Mouse (Mus musculus): ENCODE results near the gene Wnk2.

The Wnk2 gene

DNA sequence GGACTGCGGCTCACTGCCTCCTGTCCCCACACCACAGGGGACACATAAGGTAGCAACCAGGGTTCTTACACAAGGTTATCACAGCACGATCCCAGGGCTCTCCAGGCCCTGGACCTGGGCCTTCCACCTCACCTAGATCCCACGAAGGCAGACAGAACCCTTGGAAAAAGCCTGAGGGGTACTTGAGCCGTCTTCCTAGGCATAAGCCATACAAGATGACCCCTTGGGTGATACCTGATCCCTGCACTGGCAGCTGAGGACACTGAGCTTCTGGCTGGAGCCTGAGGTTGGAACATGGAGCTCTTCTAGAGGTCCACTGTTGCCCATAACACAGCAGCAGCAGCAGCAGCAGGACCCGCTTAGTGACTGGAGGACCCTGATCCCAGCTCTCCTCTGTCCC, 5.4 kb downstream of the Wnk2 start:
- DNase-seq (ENCODE audit: low read depth): no peak

- no peak for DNase-seq (ENCODE audit: low read depth)
Measured at GRCm38 (mm10) chr13:49140567-49140966, 7.2 kb downstream of the Wnk2 start.

GRCm38 (mm10) chr13:49134491-49134890, 13.3 kb downstream of the Wnk2 start:
- no peak for DNase-seq (ENCODE audit: low read depth)

DNA sequence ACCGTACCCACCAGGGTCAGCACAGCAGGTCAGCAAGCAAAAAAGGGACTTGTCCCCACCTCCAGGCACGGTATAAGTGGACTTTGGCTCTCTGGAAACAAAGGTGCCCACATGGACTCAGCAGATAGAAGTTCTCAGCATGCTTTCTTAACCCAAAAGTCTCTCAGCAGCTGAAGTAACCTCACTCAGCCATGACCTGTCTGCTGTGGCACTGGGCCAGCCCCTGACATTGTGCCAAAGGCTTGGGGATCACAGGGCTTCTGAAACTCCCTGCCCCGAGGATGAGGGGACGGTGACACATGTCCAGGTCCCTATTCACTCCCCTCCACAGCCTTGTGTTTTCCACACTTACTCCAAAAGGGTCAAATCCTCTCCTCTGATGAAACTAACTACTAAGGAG, 14.7 kb downstream of the Wnk2 start:
- no peak for DNase-seq (ENCODE audit: low read depth)

- DNase-seq (ENCODE audit: low read depth): no peak
Measured at GRCm38 (mm10) chr13:49131946-49132687, 15.7 kb downstream of the Wnk2 start.

GRCm38 (mm10) chr13:49131342-49131855, 16.4 kb downstream of the Wnk2 start:
- DNase-seq (ENCODE audit: low read depth): no peak

- no peak for DNase-seq (ENCODE audit: low read depth)
Measured at GRCm38 (mm10) chr13:49129845-49130244, 18.0 kb downstream of the Wnk2 start.

GRCm38 (mm10) chr13:49129154-49129553, 18.7 kb downstream of the Wnk2 start:
- no peak for DNase-seq (ENCODE audit: low read depth)

GRCm38 (mm10) chr13:49127844-49128631, 19.8 kb downstream of the Wnk2 start:
- DNase-seq (ENCODE audit: low read depth): no peak

DNA sequence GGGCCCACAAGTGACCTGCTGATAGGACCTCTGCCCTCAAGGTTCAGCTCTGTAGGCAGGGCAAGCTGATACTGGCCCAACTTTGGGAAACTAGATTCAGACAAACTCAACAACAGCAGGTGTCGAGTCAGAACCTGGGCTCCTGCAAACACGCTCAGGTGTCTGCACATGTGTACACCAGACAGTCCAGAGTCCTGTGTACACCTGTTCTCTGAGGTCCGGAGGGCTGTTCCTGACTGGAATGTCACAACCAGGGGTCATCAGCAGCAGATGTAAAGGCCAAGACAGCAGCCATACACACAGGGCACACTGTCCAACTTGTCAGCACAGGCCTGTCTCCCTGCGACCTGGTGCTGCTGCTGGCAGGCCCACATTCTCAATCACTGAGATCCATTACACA, 25.7 kb downstream of the Wnk2 start:
- no peak for DNase-seq (ENCODE audit: low read depth)

- peak; percentile 4 for DNase-seq (ENCODE audit: low read depth)
Measured at GRCm38 (mm10) chr13:49117563-49117962, 30.3 kb downstream of the Wnk2 start.

GRCm38 (mm10) chr13:49114921-49115320, 32.9 kb downstream of the Wnk2 start:
- DNase-seq (ENCODE audit: low read depth): no peak

- DNase-seq (ENCODE audit: low read depth): no peak
Measured at GRCm38 (mm10) chr13:49114116-49114515, 33.7 kb downstream of the Wnk2 start.

- no peak for DNase-seq (ENCODE audit: low read depth)
Measured at GRCm38 (mm10) chr13:49113345-49113744, 34.5 kb downstream of the Wnk2 start.

DNA sequence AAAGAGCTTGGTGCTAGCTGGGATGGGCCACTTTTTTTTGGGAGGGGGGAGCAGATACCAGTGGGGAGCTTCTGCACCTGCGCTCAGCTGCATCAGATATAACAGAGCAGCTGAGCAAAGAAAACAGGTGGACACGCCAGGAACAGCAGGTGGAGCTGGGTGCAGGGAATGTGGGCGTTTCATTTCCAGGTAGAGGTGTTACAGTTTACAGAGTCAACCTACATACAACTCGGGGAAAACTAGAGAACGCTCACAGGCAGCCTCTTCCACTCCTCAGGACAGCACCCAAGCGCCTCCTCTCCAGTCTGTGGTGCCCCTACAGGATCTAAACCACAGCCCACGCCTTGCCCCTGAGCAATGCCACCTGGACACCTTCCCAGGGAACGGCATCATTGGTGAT, 35.2 kb downstream of the Wnk2 start:
- DNase-seq (ENCODE audit: low read depth): no peak

DNA sequence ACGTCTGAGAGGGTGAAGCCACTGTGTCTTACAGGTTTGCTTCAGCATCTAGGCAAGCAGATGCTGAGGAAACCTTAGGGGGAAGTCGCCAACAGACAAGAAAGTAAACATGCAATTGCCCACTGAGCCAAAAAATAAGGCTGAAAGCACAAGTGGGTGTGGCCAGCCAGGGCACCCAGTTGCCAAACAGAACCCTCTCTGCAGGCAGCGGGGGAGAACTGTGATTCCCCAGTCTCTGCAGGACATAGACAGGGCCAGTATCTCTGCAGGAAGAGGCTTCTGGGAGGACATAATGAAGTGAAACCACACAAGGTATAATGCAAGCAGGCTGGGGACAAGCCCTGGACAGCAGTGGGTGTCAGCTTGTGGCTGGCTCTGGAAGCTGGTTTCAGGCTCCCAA, 38.1 kb downstream of the Wnk2 start:
- DNase-seq (ENCODE audit: low read depth): no peak

- DNase-seq (ENCODE audit: low read depth): no peak
Measured at GRCm38 (mm10) chr13:49108119-49108846, 39.5 kb downstream of the Wnk2 start.

- DNase-seq (ENCODE audit: low read depth): no peak
Measured at GRCm38 (mm10) chr13:49103913-49104312, 43.9 kb downstream of the Wnk2 start.

- no peak for DNase-seq (ENCODE audit: low read depth)
Measured at GRCm38 (mm10) chr13:49103235-49103634, 44.6 kb downstream of the Wnk2 start.

- DNase-seq (ENCODE audit: low read depth): no peak
Measured at GRCm38 (mm10) chr13:49100417-49100816, 47.4 kb downstream of the Wnk2 start.

DNA sequence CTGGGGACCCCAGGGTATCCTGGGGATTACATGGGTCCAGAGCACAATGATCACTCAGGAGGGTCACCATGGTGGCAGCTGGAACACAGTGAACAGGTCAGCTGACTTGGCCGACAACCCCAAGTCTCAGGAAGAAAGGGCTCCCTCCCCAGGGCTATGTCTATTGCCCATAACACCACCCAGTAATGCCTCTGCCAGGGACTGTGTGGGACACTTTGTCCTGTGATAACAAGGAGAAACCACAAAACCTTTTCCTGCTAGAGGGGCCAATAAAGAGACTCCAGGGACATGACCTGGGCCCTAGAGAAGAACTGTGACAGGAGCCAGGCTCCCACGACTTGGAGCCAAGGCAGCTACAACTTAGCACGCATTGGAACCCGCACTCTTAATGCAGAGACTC, 51.0 kb downstream of the Wnk2 start:
- no peak for DNase-seq (ENCODE audit: low read depth)

GRCm38 (mm10) chr13:49094667-49095066, 53.1 kb downstream of the Wnk2 start:
- DNase-seq (ENCODE audit: low read depth): no peak

DNA sequence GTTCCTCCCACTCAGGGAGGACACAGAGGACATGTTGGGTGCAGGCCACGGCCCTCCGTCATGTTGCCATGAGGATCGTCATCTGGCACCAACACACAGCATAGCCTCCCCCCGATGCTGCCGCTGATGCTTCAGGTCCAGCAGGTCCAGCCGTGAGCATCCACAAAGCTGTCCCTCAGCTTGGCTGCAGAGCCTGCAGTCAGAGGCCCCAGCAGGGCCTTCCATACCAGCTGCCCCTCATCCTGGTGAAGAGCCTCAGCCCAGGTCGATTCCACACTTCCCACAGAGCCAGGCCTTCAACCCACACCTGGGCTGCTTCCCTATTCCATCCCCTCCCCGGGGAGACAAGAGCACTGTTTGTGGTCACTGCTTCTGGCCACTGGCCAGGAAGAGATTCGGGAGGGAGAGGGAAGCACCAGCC, 54.3 kb downstream of the Wnk2 start:
- no peak for DNase-seq (ENCODE audit: low read depth)

All from naive thymus-derived CD4-positive, alpha-beta T cell, adult 2 months (primary cell).